21 mouse cellular contexts compared by ENCODE assay signal in the genomic region with DNA sequence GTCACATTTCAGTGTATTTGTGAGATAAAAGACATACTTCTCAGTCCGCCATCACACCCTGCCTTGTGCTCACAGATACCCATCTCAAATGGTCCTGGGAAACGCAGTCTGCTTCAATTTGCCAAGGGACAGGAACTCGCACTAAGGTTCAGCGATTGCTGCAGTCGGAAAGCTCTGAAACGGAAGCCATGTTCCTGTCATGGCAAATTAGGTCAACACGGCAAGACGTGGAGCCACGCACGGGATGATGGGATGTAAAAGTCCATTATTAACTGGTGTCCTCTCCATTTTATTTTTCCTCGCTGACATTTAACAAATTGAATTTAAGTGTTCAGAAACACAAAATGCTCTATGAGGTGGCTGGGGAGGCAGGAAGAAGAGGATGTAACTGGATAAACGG.
A peak's percentile ranks its signal among the peaks of the same experiment; 100 is the strongest.
DNase-seq lines count a peak whose midpoint lies in the region; ATAC-seq and TF ChIP-seq lines count a peak whose summit lies in the region.
"Had no signal": no experiment of that assay in that cellular context is flagged by ENCODE, and none has a peak within 500 bp of the region (broad histone marks: within the 10 kb centered on the region; RNA-seq: fewer than 3 reads in every experiment).

No protein-coding gene starts in this region.

- no peaks in the 10 kb centered on the region for H3K4me1 ChIP-seq in testis, adult 2 months (ENCODE audit: control insufficient read depth, insufficient read depth, low read length)
- H3K4me1 ChIP-seq in hindbrain, embryonic 14.5 days (replicated peaks; ENCODE audit: control insufficient read depth, insufficient read depth, low read length): no peaks in the 10 kb centered on the region
- H3K4me1 ChIP-seq in forebrain, embryonic 11.5 days (replicated peaks; ENCODE audit: control insufficient read depth, insufficient read depth, low read length): no peaks in the 10 kb centered on the region

- H3K9ac ChIP-seq in hindbrain, embryonic 14.5 days: no peak overlapping the region
- H3K9ac ChIP-seq in forebrain, embryonic 11.5 days (ENCODE audit: low read length): no peak overlapping the region

- H3K4me3 ChIP-seq in testis, adult 2 months (ENCODE audit: control insufficient read depth, low read depth, low read length): peak overlapping the region; percentile 74
- no peak overlapping the region for H3K4me3 ChIP-seq in hindbrain, embryonic 14.5 days (replicated peaks; ENCODE audit: low read length)
- no peak overlapping the region for H3K4me3 ChIP-seq in forebrain, embryonic 11.5 days (ENCODE audit: low read depth, low read length)

- no peaks in the 10 kb centered on the region for H3K27me3 ChIP-seq in testis, adult 2 months (ENCODE audit: control insufficient read depth, insufficient read depth, low read length)
- no peaks in the 10 kb centered on the region for H3K27me3 ChIP-seq in hindbrain, embryonic 14.5 days (ENCODE audit: control insufficient read depth, insufficient read depth, low read length)
- no peaks in the 10 kb centered on the region for H3K27me3 ChIP-seq in forebrain, embryonic 11.5 days (ENCODE audit: control insufficient read depth, insufficient read depth, low read length)
- H3K27me3 ChIP-seq: CH12.LX had no signal

- TF ChIP-seq CTCF in testis, adult 2 months (IDR thresholded peaks at IDR 0.05; ENCODE audit: control insufficient read depth, insufficient read depth, insufficient replicate concordance, low read depth, low read length): no peak

- TF ChIP-seq POLR2A in testis, adult 2 months (IDR thresholded peaks at IDR 0.05; ENCODE audit: control insufficient read depth, low read depth, low read length): no peak

- WGBS in hindbrain, embryonic 14.5 days: 92% methylated on average over 12 of the region's 12 CpGs
- 97% methylated on average over 12 of the region's 12 CpGs for WGBS in forebrain, embryonic 11.5 days

- ATAC-seq in hindbrain, embryonic 14.5 days (ENCODE audit: low FRiP score): no peak
- no peak for ATAC-seq in forebrain, embryonic 11.5 days (replicated peaks; ENCODE audit: low FRiP score)
- ATAC-seq: activated CD4-positive, CD25-positive, alpha-beta regulatory T cell, adult 4 months; CD4-positive, CD25-positive, alpha-beta regulatory T cell, adult 4 months; Patski had no signal

- DNase-seq in testis, postnatal 14 days (ENCODE audit: low spot score): no peak
- peak; percentile 60 for DNase-seq in retina, embryonic 14.5 days (ENCODE audit: low spot score)
- peak; percentile 78 for DNase-seq in retina, postnatal 1 day
- no peak for DNase-seq in hindbrain, embryonic 14.5 days (ENCODE audit: low spot score)
- DNase-seq in forebrain, embryonic 11.5 days (ENCODE audit: low spot score): no peak
- DNase-seq: adrenal gland, adult 2 months; adrenal gland, adult 8-10 months; adrenal gland, postnatal 10 days; adrenal gland, postnatal 14 days; adrenal gland, postnatal 25 days; adrenal gland, postnatal 36 days; B cell, adult 2 months; cerebellum, adult 11 months; cerebellum, adult 11-12 months; cerebellum, adult 18-20 months had no signal

- H3K9me3 ChIP-seq in hindbrain, embryonic 14.5 days (ENCODE audit: control insufficient read depth, low read length): no peaks in the 10 kb centered on the region
- no peaks in the 10 kb centered on the region for H3K9me3 ChIP-seq in forebrain, embryonic 11.5 days (ENCODE audit: control insufficient read depth, low read length)

- H3K36me3 ChIP-seq in testis, adult 2 months (ENCODE audit: control insufficient read depth, insufficient read depth, low read length): no peaks in the 10 kb centered on the region
- H3K36me3 ChIP-seq in hindbrain, embryonic 14.5 days (replicated peaks; ENCODE audit: control insufficient read depth, insufficient read depth): no peaks in the 10 kb centered on the region
- H3K36me3 ChIP-seq in forebrain, embryonic 11.5 days (ENCODE audit: control insufficient read depth, insufficient read depth, low read length): no peaks in the 10 kb centered on the region
- H3K36me3 ChIP-seq: G1E had no signal

- H3K4me2 ChIP-seq in hindbrain, embryonic 14.5 days (replicated peaks): no peak overlapping the region
- no peak overlapping the region for H3K4me2 ChIP-seq in forebrain, embryonic 11.5 days (ENCODE audit: low read depth, low read length, severe bottlenecking)

- H3K27ac ChIP-seq in testis, adult 2 months (ENCODE audit: control insufficient read depth, insufficient read depth, low read depth, low read length): no peak overlapping the region
- H3K27ac ChIP-seq in hindbrain, embryonic 14.5 days: no peak overlapping the region
- H3K27ac ChIP-seq in forebrain, embryonic 11.5 days (ENCODE audit: low read depth, low read length): no peak overlapping the region

Comparison
In these comparisons a context has a peak if more than half of its experiments do, and no peak if none do; other contexts are left out.
1. DNase-seq: peak in retina, embryonic 14.5 days (single experiment) and retina, postnatal 1 day (single experiment); none in testis, postnatal 14 days (single experiment), hindbrain, embryonic 14.5 days (single experiment) and forebrain, embryonic 11.5 days (single experiment).